Mouse (Mus musculus): ENCODE measurements around the gene Frmd6. TPM values are rescaled to one million over a fixed set of nuclear protein-coding genes. Genes with fewer than 3 reads are reported as not detected.

Gene Frmd6
- polyA plus RNA-seq, 1 experiment from 2014 or later, result 14.4 TPM

GRCm38 (mm10) chr12:70812176-70812575, 13.1 kb upstream of the Frmd6 start:
- no peaks in the 10 kb centered on the region for H3K9me3 ChIP-seq
- no peak overlapping the region for H3K9ac ChIP-seq
- H3K27ac ChIP-seq, result no peak overlapping the region
- ATAC-seq, result peak; percentile 31; the same call in 1 of the 2 replicates
- H3K4me1 ChIP-seq (replicated peaks), result peaks cover 7% of the 10 kb centered on the region
- no peaks in the 10 kb centered on the region for H3K36me3 ChIP-seq
- no peak overlapping the region for H3K4me3 ChIP-seq (replicated peaks)
- no peaks in the 10 kb centered on the region for H3K27me3 ChIP-seq (replicated peaks)
- WGBS, result 55% methylated on average over 6 of the region's 6 CpGs
- H3K4me2 ChIP-seq (replicated peaks), result no peak overlapping the region

- Histone ChIP-seq H3K36me3 (no peaks in the 10 kb centered on the region), H3K4me1 (replicated peaks) (peaks cover 7% of the 10 kb centered on the region), H3K4me2 (replicated peaks) (no peak overlapping the region), H3K9me3 (no peaks in the 10 kb centered on the region), H3K27me3 (replicated peaks) (no peaks in the 10 kb centered on the region), H3K4me3 (replicated peaks) (no peak overlapping the region), H3K27ac (no peak overlapping the region), H3K9ac (no peak overlapping the region)
- ATAC-seq, result peak; percentile 74
- 19% methylated on average over 3 of the region's 3 CpGs for WGBS
Measured at GRCm38 (mm10) chr12:70812822-70813465, 12.4 kb upstream of the Frmd6 start.

- no peak overlapping the region for H3K9ac ChIP-seq
- H3K4me3 ChIP-seq (replicated peaks), result no peak overlapping the region
- H3K4me2 ChIP-seq (replicated peaks), result no peak overlapping the region
- no peaks in the 10 kb centered on the region for H3K36me3 ChIP-seq
- no peak for ATAC-seq
- H3K27me3 ChIP-seq (replicated peaks), result no peaks in the 10 kb centered on the region
- 86% methylated on average over 2 of the region's 2 CpGs for WGBS
- peaks cover 4% of the 10 kb centered on the region for H3K4me1 ChIP-seq (replicated peaks)
- H3K9me3 ChIP-seq, result no peaks in the 10 kb centered on the region
- H3K27ac ChIP-seq, result no peak overlapping the region
Measured at GRCm38 (mm10) chr12:70816731-70817130, 8.6 kb upstream of the Frmd6 start.

- Histone ChIP-seq H3K4me1 (replicated peaks) (peaks cover 4% of the 10 kb centered on the region; the same call in 1 of the 2 replicates), H3K27ac (no peak overlapping the region), H3K9me3 (no peaks in the 10 kb centered on the region), H3K4me3 (replicated peaks) (peak overlapping the region; percentile 70), H3K9ac (no peak overlapping the region), H3K4me2 (replicated peaks) (peak overlapping the region; percentile 72), H3K27me3 (replicated peaks) (no peaks in the 10 kb centered on the region), H3K36me3 (no peaks in the 10 kb centered on the region)
- WGBS, result 52% methylated on average over 7 of the region's 7 CpGs
- ATAC-seq, result no peak
Measured at GRCm38 (mm10) chr12:70824017-70824416, 1.3 kb upstream of the Frmd6 start.

- no peak; the same call in 1 of the 2 replicates for ATAC-seq
- Histone ChIP-seq H3K27me3 (replicated peaks) (no peaks in the 10 kb centered on the region), H3K4me2 (replicated peaks) (peak overlapping the region; percentile 72), H3K9me3 (no peaks in the 10 kb centered on the region), H3K27ac (peak overlapping the region; percentile 97), H3K9ac (peak overlapping the region; percentile 73), H3K4me3 (replicated peaks) (peak overlapping the region; percentile 70), H3K36me3 (no peaks in the 10 kb centered on the region), H3K4me1 (replicated peaks) (peaks cover 4% of the 10 kb centered on the region; the same call in 1 of the 2 replicates)
- under 1% methylated on average over 54 of the region's 55 CpGs for WGBS
Measured at GRCm38 (mm10) chr12:70825651-70826317, 470 bp downstream of the Frmd6 start.

- 4% methylated on average over 19 of the region's 19 CpGs for WGBS
- no peaks in the 10 kb centered on the region for H3K27me3 ChIP-seq (replicated peaks)
- peak overlapping the region; percentile 97; the same call in 1 of the 2 replicates for H3K27ac ChIP-seq
- H3K4me2 ChIP-seq (replicated peaks), result peak overlapping the region; percentile 72
- H3K36me3 ChIP-seq, result no peaks in the 10 kb centered on the region
- no peaks in the 10 kb centered on the region for H3K9me3 ChIP-seq
- peak overlapping the region; percentile 73 for H3K9ac ChIP-seq
- no peak for ATAC-seq
- H3K4me3 ChIP-seq (replicated peaks), result peak overlapping the region; percentile 70
- peaks cover 4% of the 10 kb centered on the region; the same call in 1 of the 2 replicates for H3K4me1 ChIP-seq (replicated peaks)
Measured at GRCm38 (mm10) chr12:70826318-70827072, 1.2 kb downstream of the Frmd6 start.

GRCm38 (mm10) chr12:70827187-70827900, 2.0 kb downstream of the Frmd6 start:
- H3K27ac ChIP-seq, result no peak overlapping the region
- H3K9ac ChIP-seq, result no peak overlapping the region
- WGBS, result 31% methylated on average over 9 of the region's 9 CpGs
- peak overlapping the region; percentile 70 for H3K4me3 ChIP-seq (replicated peaks)
- no peaks in the 10 kb centered on the region for H3K27me3 ChIP-seq (replicated peaks)
- peak overlapping the region; percentile 72 for H3K4me2 ChIP-seq (replicated peaks)
- H3K4me1 ChIP-seq (replicated peaks), result peaks cover 4% of the 10 kb centered on the region; the same call in 1 of the 2 replicates
- H3K36me3 ChIP-seq, result no peaks in the 10 kb centered on the region
- ATAC-seq, result no peak
- no peaks in the 10 kb centered on the region for H3K9me3 ChIP-seq

GRCm38 (mm10) chr12:70827901-70828271, 2.6 kb downstream of the Frmd6 start:
- no peaks in the 10 kb centered on the region for H3K36me3 ChIP-seq
- peaks cover 4% of the 10 kb centered on the region; the same call in 1 of the 2 replicates for H3K4me1 ChIP-seq (replicated peaks)
- WGBS, result 59% methylated on average over 4 of the region's 4 CpGs
- no peaks in the 10 kb centered on the region for H3K9me3 ChIP-seq
- H3K9ac ChIP-seq, result no peak overlapping the region
- H3K27ac ChIP-seq, result no peak overlapping the region
- no peak overlapping the region for H3K4me2 ChIP-seq (replicated peaks)
- H3K27me3 ChIP-seq (replicated peaks), result no peaks in the 10 kb centered on the region
- no peak for ATAC-seq
- no peak overlapping the region for H3K4me3 ChIP-seq (replicated peaks)

GRCm38 (mm10) chr12:70830982-70831566, 5.8 kb downstream of the Frmd6 start:
- 58% methylated on average over 9 of the region's 9 CpGs for WGBS
- no peak for ATAC-seq
- no peak overlapping the region for H3K27ac ChIP-seq

GRCm38 (mm10) chr12:70832216-70832998, 7.1 kb downstream of the Frmd6 start:
- Histone ChIP-seq H3K9ac (no peak overlapping the region), H3K27me3 (replicated peaks) (no peaks in the 10 kb centered on the region)

More at GRCm38 (mm10) chr12:70830982-70831566, 5.8 kb downstream of the Frmd6 start:
- Histone ChIP-seq H3K4me1 (replicated peaks) (peaks cover 4% of the 10 kb centered on the region; the same call in 1 of the 2 replicates), H3K27me3 (replicated peaks) (no peaks in the 10 kb centered on the region), H3K9me3 (no peaks in the 10 kb centered on the region), H3K36me3 (no peaks in the 10 kb centered on the region), H3K9ac (no peak overlapping the region), H3K4me2 (replicated peaks) (no peak overlapping the region), H3K4me3 (replicated peaks) (no peak overlapping the region)

GRCm38 (mm10) chr12:70833050-70833449, 7.7 kb downstream of the Frmd6 start:
- no peak overlapping the region for H3K9ac ChIP-seq
- 93% methylated on average over 3 of the region's 3 CpGs for WGBS
- no peaks in the 10 kb centered on the region for H3K27me3 ChIP-seq (replicated peaks)
- no peaks in the 10 kb centered on the region for H3K36me3 ChIP-seq
- no peak overlapping the region for H3K27ac ChIP-seq
- ATAC-seq, result no peak
- no peaks in the 10 kb centered on the region for H3K9me3 ChIP-seq
- H3K4me2 ChIP-seq (replicated peaks), result no peak overlapping the region
- no peaks in the 10 kb centered on the region; the same call in 1 of the 2 replicates for H3K4me1 ChIP-seq (replicated peaks)
- no peak overlapping the region for H3K4me3 ChIP-seq (replicated peaks)

More at GRCm38 (mm10) chr12:70832216-70832998, 7.1 kb downstream of the Frmd6 start:
- H3K9me3 ChIP-seq, result no peaks in the 10 kb centered on the region
- H3K4me3 ChIP-seq (replicated peaks), result no peak overlapping the region
- H3K4me2 ChIP-seq (replicated peaks), result no peak overlapping the region
- WGBS, result 63% methylated on average over 4 of the region's 4 CpGs
- no peak for ATAC-seq
- H3K27ac ChIP-seq, result no peak overlapping the region
- no peaks in the 10 kb centered on the region for H3K36me3 ChIP-seq
- no peaks in the 10 kb centered on the region; the same call in 1 of the 2 replicates for H3K4me1 ChIP-seq (replicated peaks)

All from intestine, embryonic 15.5 days (tissue).